14 mouse cellular contexts compared by ENCODE assay signal in genomic region chr14:76672442-76672841, GRCm38 (mm10).
"Had no signal": no experiment of that assay in that cellular context is flagged by ENCODE, and none has a peak within 500 bp of the region (broad histone marks: within the 10 kb centered on the region; RNA-seq: fewer than 3 reads in every experiment).

No protein-coding gene starts in this region.

- H3K9ac ChIP-seq: kidney, embryonic 15.5 days; limb, embryonic 12.5 days; neural tube, embryonic 12.5 days had no signal

- H3K9me3 ChIP-seq: kidney, embryonic 15.5 days; limb, embryonic 12.5 days; neural tube, embryonic 12.5 days had no signal

- ATAC-seq: intestine, embryonic 16.5 days had no signal

- H3K4me3 ChIP-seq: kidney, embryonic 15.5 days; limb, embryonic 12.5 days; neural tube, embryonic 12.5 days had no signal

- H3K4me2 ChIP-seq: kidney, embryonic 15.5 days; limb, embryonic 12.5 days; neural tube, embryonic 12.5 days had no signal

- H3K4me1 ChIP-seq: neural tube, embryonic 12.5 days had no signal

- DNase-seq: kidney, adult 2 months; kidney, postnatal 14 days; layer of hippocampus, adult 9-11 months; layer of hippocampus, postnatal 36 days; lung, adult 18-20 months; midbrain, embryonic 14.5 days; right cerebral cortex, postnatal 4 days; spleen, adult 18-20 months; thymus, adult 18-20 months; thymus, postnatal 36 days had no signal

- H3K27me3 ChIP-seq: kidney, embryonic 15.5 days; limb, embryonic 12.5 days had no signal

- H3K36me3 ChIP-seq: kidney, embryonic 15.5 days; limb, embryonic 12.5 days; neural tube, embryonic 12.5 days had no signal

- H3K27ac ChIP-seq: kidney, embryonic 15.5 days; limb, embryonic 12.5 days; neural tube, embryonic 12.5 days had no signal
